Comparison of ENCODE assay signal across 19 mouse cellular contexts in genomic region chrX:113003621-113004020, GRCm38 (mm10).
"Had no signal": no experiment of that assay in that cellular context is flagged by ENCODE, and none has a peak within 500 bp of the region (broad histone marks: within the 10 kb centered on the region; RNA-seq: fewer than 3 reads in every experiment).

No protein-coding gene starts in this region.

- H3K4me3 ChIP-seq: left cerebral cortex, adult 2 months; limb, embryonic 10.5 days; limb, embryonic 13.5 days; liver, embryonic 15.5 days; megakaryocyte, embryonic 14.5 days; midbrain, embryonic 10.5 days; midbrain, embryonic 13.5 days; myocyte; neural tube, embryonic 13.5 days had no signal

- H3K9ac ChIP-seq: limb, embryonic 13.5 days; liver, embryonic 15.5 days; midbrain, embryonic 13.5 days; neural tube, embryonic 13.5 days had no signal

- H3K9me3 ChIP-seq: limb, embryonic 10.5 days; limb, embryonic 13.5 days; liver, embryonic 15.5 days; megakaryocyte, embryonic 14.5 days; midbrain, embryonic 10.5 days; midbrain, embryonic 13.5 days; neural tube, embryonic 13.5 days had no signal

- H3K27ac ChIP-seq: kidney, postnatal 0 days; left cerebral cortex, adult 2 months; limb, embryonic 10.5 days; limb, embryonic 13.5 days; liver, embryonic 15.5 days; midbrain, embryonic 10.5 days; midbrain, embryonic 13.5 days; neural tube, embryonic 13.5 days had no signal

- H3K4me1 ChIP-seq: limb, embryonic 10.5 days; limb, embryonic 13.5 days; liver, embryonic 15.5 days; megakaryocyte, embryonic 14.5 days; midbrain, embryonic 10.5 days; midbrain, embryonic 13.5 days; neural tube, embryonic 13.5 days had no signal

- ATAC-seq: lung, postnatal 0 days; midbrain, embryonic 13.5 days; midbrain, embryonic 16.5 days had no signal

- DNase-seq: kidney, adult 2 months; layer of hippocampus, postnatal 36 days; lung, adult 2 months; lung, postnatal 36 days; thymus, adult 18-20 months; thymus, postnatal 36 days had no signal

- H3K36me3 ChIP-seq: limb, embryonic 10.5 days; limb, embryonic 13.5 days; liver, embryonic 15.5 days; midbrain, embryonic 10.5 days; midbrain, embryonic 13.5 days; neural tube, embryonic 13.5 days had no signal

- H3K4me2 ChIP-seq: limb, embryonic 13.5 days; liver, embryonic 11.5 days; liver, embryonic 15.5 days; midbrain, embryonic 13.5 days; neural tube, embryonic 13.5 days had no signal

- H3K27me3 ChIP-seq: limb, embryonic 13.5 days; liver, embryonic 15.5 days; megakaryocyte, embryonic 14.5 days; midbrain, embryonic 13.5 days; neural tube, embryonic 13.5 days had no signal
